Mouse (Mus musculus): ENCODE measurements around the gene 3110082J24Rik.

The 3110082J24Rik gene

GRCm38 (mm10) chr5:30115718-30116117, 9.8 kb upstream of the 3110082J24Rik start:
- DNase-seq, result no peak

DNA sequence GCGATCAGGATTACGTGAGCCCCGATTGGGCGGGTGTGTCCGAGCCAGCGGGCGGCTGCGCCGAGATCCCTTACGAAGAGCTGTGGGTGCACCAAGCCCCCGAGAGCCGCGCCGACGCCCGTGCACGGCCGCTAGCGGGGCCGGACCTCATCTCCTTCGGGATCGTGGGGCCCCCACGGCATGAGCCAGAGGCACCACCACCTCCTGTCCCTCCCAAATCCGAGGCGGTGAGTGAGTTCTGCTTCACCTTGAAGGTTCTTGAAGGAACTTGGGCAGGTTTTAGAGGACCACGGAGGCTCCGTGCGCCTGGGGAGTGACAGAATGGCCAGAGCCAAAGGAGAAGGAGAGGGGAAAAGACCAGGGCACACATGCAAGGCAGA, 8.9 kb upstream of the 3110082J24Rik start:
- no peak for DNase-seq

GRCm38 (mm10) chr5:30113881-30114760, 8.2 kb upstream of the 3110082J24Rik start:
- peak; percentile 25 for DNase-seq

GRCm38 (mm10) chr5:30112533-30113068, 6.7 kb upstream of the 3110082J24Rik start:
- DNase-seq, result no peak

- DNase-seq, result no peak
These were observed 5.9 kb upstream of the 3110082J24Rik start for GRCm38 (mm10) chr5:30111771-30112170.

GRCm38 (mm10) chr5:30111126-30111525, 5.2 kb upstream of the 3110082J24Rik start:
- DNase-seq, result no peak

- no peak for DNase-seq
These were observed 4.6 kb upstream of the 3110082J24Rik start for GRCm38 (mm10) chr5:30110371-30111060.

- no peak for DNase-seq
These were observed 4.0 kb upstream of the 3110082J24Rik start for GRCm38 (mm10) chr5:30109899-30110298.

DNA sequence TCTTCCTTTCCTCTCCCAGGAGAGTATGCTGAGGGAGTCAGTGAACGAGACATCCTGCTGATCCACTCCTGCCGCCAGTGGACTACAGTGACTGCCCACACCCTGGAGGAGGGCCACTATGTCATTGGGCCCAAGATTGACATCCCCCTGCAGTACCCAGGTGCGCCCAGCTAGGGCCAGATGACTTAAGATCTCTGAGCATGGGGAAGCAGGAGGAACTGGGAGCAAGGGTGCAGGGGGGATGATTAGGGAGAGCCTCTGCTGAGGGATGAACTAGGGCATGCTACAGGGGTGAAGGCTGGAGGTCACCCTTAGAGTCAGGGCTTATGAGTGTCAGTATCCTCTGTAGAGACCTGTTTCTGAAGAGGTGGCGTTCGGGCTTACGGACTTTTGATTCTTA, 2.3 kb upstream of the 3110082J24Rik start:
- no peak for DNase-seq

DNA sequence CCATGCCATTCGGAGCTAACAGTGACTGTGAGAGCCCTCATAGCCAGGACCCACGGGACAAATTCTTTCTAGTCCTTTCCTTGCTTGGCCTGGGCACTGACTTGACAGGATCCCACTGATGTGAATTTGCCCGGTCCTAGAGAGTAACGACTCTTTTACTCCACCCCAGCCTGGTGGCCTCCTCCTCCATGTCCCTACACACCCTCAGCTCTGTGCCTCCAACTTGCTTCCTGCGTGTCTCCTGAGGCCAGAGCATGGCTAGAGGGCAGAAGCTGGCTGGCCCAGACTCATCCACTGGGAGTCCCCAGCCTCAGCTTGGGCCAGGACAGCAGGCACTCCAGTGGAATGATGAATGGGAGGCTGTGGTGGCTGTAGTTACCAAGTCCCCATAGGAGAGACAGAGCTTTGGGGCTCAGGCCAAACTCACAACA, 1.7 kb upstream of the 3110082J24Rik start:
- DNase-seq, result no peak

- DNase-seq, result no peak
These were observed 1.3 kb upstream of the 3110082J24Rik start for GRCm38 (mm10) chr5:30107186-30107585.

DNA sequence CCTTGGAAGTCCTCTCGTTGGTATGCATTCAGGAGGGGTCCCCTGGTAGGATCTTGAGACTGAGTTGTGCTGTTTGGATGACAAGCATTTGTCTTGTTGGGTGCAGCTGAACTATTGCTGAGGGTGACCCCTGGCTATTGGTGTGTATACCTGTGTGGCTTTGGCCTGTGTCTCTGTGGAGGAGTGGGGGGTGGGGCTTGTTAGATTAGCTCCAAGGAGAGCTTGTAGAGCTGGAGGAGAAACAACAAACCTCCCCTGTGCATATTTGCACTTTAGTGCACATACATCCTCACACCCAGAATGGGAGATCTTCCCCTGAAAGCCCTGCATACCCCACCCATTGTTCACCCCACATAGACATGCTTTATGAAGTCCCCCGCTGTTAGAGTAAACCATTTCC, 870 bp upstream of the 3110082J24Rik start:
- DNase-seq, result no peak

DNA sequence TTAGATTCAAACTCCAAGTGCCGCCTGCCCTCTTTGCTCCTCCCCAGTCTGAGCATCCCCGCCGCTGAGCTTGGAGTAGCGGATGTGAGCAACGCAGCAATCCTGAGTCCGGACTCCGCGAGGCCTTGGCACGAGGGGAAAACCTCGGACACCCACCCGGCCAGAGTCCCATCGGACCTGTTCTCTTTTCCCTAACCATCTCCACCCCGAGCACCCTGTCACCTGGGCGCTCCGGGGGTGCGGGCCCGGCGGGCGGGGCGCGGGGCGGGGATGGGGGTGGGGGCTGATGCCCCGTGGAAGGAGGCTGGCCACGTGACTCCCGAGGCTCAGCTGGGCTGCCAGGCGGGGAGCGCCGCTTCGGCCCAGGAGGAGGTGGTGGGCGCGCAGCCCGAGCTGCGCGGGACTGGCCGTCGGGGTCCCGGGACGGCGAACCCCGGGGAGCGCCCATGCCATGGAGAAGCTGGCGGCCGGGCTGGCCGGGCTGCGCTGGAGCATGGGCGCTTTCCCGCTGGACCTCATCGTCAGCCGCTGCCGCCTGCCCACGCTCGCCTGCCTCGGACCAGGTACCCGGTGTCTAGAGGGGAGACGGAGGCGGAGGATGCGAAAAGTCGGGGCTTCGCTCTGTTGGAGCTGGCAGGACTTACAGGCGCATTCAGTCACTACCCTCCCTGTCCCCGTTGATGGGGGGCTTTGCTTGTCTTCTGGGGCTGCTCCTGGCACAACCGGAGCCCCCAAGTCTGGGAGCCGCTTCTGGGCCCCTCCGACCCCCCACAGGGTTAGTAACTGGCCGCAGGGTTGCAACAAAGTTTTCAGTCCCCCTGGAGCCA, 832 bp downstream of the 3110082J24Rik start, which contains the start of gene Garem2:
Garem2 (plus strand) TSS at position 321 of the 827 bp plus-strand sequence.
- no peak for DNase-seq

DNA sequence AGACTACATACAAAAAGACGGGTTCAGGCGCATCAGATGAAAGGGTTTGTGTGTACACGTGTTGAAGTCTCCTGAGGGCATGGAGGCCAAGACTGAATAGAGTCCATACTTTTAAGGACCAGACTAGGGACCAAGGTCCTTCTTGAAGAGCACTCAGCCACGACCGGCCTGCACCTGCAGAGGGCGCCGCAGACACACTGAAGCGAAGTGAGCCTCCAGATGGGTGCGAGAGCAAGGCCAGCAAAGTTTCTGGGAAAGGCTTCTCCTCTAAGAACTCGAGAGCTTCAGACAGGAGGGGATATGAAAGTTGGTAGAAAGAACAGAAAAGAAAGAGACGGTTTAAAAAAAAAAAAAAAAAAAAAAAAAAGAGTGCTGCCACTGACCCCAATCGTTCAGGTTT, 1.5 kb downstream of the 3110082J24Rik start:
- DNase-seq, result peak; percentile 29

DNA sequence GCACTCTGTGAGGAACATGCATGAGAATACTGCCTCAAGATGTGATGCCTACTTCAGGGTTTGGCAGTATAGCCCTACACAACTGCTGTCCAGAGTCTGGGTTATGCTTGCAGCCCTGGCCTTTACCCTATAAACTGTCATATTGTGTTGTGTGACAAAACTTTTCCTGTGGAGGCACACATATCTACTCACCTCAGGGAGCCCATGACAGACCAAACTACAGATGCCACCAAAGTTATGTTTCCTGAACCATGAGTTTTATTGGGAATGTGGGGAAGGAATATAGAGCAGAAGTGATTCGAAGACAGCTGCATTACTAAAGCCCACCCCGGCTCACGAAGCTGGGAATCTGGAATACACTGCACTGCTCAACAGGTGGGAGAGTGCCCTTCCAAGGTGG, 2.5 kb downstream of the 3110082J24Rik start:
- no peak for DNase-seq

DNA sequence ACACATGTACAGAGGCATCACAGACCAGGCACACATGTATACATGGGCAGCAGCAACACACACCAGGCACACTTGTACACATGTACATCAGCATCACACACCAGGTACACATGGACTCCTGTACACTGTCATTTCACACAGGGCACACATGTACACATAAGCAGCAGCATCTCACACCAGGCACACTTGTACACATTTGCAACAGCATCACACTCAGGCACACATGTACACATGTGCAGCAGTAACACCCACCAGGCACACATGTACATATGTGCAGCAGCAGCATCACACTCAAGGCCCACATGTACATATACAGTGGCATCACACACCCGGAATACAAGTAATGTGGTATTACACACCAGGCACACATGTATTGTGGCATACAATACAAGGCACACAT, 7.6 kb downstream of the 3110082J24Rik start:
- no peak for DNase-seq

DNA sequence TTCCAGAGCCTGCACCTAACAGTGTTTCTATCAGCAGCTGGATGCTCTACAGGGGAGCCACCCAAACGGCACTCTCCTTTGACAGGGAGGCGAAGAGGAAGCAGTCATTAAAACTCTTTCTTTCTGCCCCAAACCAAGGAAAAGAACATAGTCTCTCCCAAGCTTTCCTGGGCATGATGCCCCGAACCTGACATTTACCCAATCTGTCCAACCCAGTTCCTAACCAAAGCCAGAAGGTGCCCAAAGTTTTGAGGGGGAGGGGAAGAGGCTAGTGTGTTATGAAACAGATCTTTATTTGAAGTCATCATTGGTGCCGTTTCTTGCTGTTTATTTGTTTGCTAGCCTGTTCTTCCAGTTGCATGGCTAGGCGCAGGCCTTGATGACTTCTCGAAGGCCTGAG, 10.2 kb downstream of the 3110082J24Rik start:
- peak; percentile 39 for DNase-seq

DNA sequence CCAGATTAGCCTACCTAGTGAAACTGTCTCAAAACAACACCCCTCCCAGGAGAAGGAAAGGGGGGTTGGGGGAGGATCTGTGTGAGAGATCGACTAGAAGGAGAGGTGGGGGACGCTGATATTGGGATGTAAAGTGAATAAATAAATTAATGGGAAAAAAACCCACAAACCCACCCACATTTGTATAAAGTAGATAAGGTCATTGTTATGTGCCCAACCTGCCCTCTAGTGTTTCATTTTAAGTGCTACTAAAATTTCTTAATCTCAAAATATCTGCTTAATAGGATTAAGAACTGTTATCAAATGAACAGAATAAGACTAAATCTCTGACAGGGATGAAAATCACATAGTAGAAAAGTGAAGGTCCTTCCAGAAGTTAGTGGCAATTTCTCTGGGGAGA, 11.5 kb downstream of the 3110082J24Rik start:
- DNase-seq, result no peak

- DNase-seq, result no peak
These were observed 13.2 kb downstream of the 3110082J24Rik start for GRCm38 (mm10) chr5:30092701-30093100.

- peak; percentile 47 for DNase-seq
These were observed 32.8 kb downstream of the 3110082J24Rik start, which contains the start of gene Tyms for GRCm38 (mm10) chr5:30072825-30073821. Gene Tyms, minus strand, starts transcription at chr5:30073617.

GRCm38 (mm10) chr5:30072377-30072776, 33.5 kb downstream of the 3110082J24Rik start:
- no peak for DNase-seq
